Mouse (Mus musculus): ENCODE results near the gene Prrx2. TPM values are rescaled to one million over a fixed set of nuclear protein-coding genes. Genes with fewer than 3 reads are reported as not detected.

The Prrx2 gene
- 49.1 and 73.9 TPM in 2 replicates for polyA plus RNA-seq (2016; fragmentation: Nextera tagmentation; extraction: Ambion mirVana)

- Histone ChIP-seq H3K9me3 (no peaks in the 10 kb centered on the region), H3K4me3 (no peak within 1 kb of the TSS), H3K4me1 (peaks cover 55% of the 10 kb centered on the region), H3K27ac (peak within 1 kb of the TSS; percentile 83), H3K27me3 (ENCODE audit: insufficient read depth, poor library complexity, severe bottlenecking) (no peaks in the 10 kb centered on the region), H3K36me3 (no peaks in the 10 kb centered on the region)
- 49% methylated on average over 8 of the region's 10 CpGs for WGBS
- no peak for DNase-seq (ENCODE audit: low spot score)
Observed at GRCm38 (mm10) chr2:30834373-30835022, at the start of gene Prrx2. Gene Prrx2, plus strand, starts transcription at chr2:30834972.

GRCm38 (mm10) chr2:30787466-30787865 is 47.3 kb upstream of the Prrx2 start:
- Histone ChIP-seq H3K4me1 (peaks cover 58% of the 10 kb centered on the region), H3K36me3 (no peaks in the 10 kb centered on the region), H3K9me3 (no peaks in the 10 kb centered on the region), H3K27me3 (ENCODE audit: insufficient read depth, poor library complexity, severe bottlenecking) (no peaks in the 10 kb centered on the region), H3K4me3 (no peak overlapping the region), H3K27ac (peak overlapping the region; percentile 72; the same call in 1 of the 2 replicates)
- no peak for DNase-seq (ENCODE audit: low spot score)
- WGBS: 40% methylated on average over 4 of the region's 4 CpGs

GRCm38 (mm10) chr2:30792061-30792460 is 42.7 kb upstream of the Prrx2 start:
- no peak for DNase-seq (ENCODE audit: low spot score)
- Histone ChIP-seq H3K9me3 (no peaks in the 10 kb centered on the region), H3K27me3 (ENCODE audit: insufficient read depth, poor library complexity, severe bottlenecking) (peaks cover 3% of the 10 kb centered on the region; the same call in 1 of the 2 replicates), H3K4me3 (no peak overlapping the region), H3K36me3 (no peaks in the 10 kb centered on the region), H3K4me1 (peaks cover 41% of the 10 kb centered on the region), H3K27ac (0 out of 2 replicates have a peak overlapping the region, but pooled peaks have one; percentile 19)
- 82% methylated on average over 7 of the region's 7 CpGs for WGBS

- Histone ChIP-seq H3K27ac (peak overlapping the region; percentile 87), H3K27me3 (ENCODE audit: insufficient read depth, poor library complexity, severe bottlenecking) (peaks cover 27% of the 10 kb centered on the region), H3K36me3 (no peaks in the 10 kb centered on the region), H3K9me3 (no peaks in the 10 kb centered on the region), H3K4me1 (peaks cover 32% of the 10 kb centered on the region), H3K4me3 (peak overlapping the region; percentile 57)
- 6% methylated on average over 48 of the region's 48 CpGs for WGBS
- DNase-seq (ENCODE audit: low spot score): peak; percentile 94
Observed at GRCm38 (mm10) chr2:30794179-30795108, 40.3 kb upstream of the Prrx2 start.

GRCm38 (mm10) chr2:30795271-30795888 is 39.4 kb upstream of the Prrx2 start:
- H3K4me3 ChIP-seq: peak overlapping the region; percentile 57
- peak overlapping the region; percentile 87; the same call in 1 of the 2 replicates for H3K27ac ChIP-seq
- 72% methylated on average over 7 of the region's 7 CpGs for WGBS
- DNase-seq (ENCODE audit: low spot score): no peak
- peaks cover 36% of the 10 kb centered on the region for H3K27me3 ChIP-seq (ENCODE audit: insufficient read depth, poor library complexity, severe bottlenecking)
- H3K4me1 ChIP-seq: peaks cover 32% of the 10 kb centered on the region
- H3K36me3 ChIP-seq: no peaks in the 10 kb centered on the region
- no peaks in the 10 kb centered on the region for H3K9me3 ChIP-seq

- DNase-seq (ENCODE audit: low spot score): no peak
- 69% methylated on average over 5 of the region's 5 CpGs for WGBS
- Histone ChIP-seq H3K4me3 (peak overlapping the region; percentile 45), H3K27me3 (ENCODE audit: insufficient read depth, poor library complexity, severe bottlenecking) (peaks cover 41% of the 10 kb centered on the region), H3K36me3 (no peaks in the 10 kb centered on the region), H3K4me1 (peaks cover 29% of the 10 kb centered on the region), H3K9me3 (no peaks in the 10 kb centered on the region), H3K27ac (peak overlapping the region; percentile 87)
Observed at GRCm38 (mm10) chr2:30795889-30796275, 38.9 kb upstream of the Prrx2 start.

GRCm38 (mm10) chr2:30796382-30796781 is 38.4 kb upstream of the Prrx2 start:
- H3K9me3 ChIP-seq: no peaks in the 10 kb centered on the region
- peak; percentile 92 for DNase-seq (ENCODE audit: low spot score)
- H3K36me3 ChIP-seq: no peaks in the 10 kb centered on the region
- peaks cover 32% of the 10 kb centered on the region for H3K4me1 ChIP-seq
- 4% methylated on average over 11 of the region's 11 CpGs for WGBS
- peak overlapping the region; percentile 45 for H3K4me3 ChIP-seq
- peak overlapping the region; percentile 87 for H3K27ac ChIP-seq
- H3K27me3 ChIP-seq (ENCODE audit: insufficient read depth, poor library complexity, severe bottlenecking): peaks cover 46% of the 10 kb centered on the region

GRCm38 (mm10) chr2:30799456-30799855 is 35.3 kb upstream of the Prrx2 start:
- 70% methylated on average over 3 of the region's 3 CpGs for WGBS
- H3K4me3 ChIP-seq: no peak overlapping the region
- H3K4me1 ChIP-seq: peaks cover 33% of the 10 kb centered on the region
- H3K9me3 ChIP-seq: no peaks in the 10 kb centered on the region
- no peaks in the 10 kb centered on the region for H3K36me3 ChIP-seq
- no peak overlapping the region for H3K27ac ChIP-seq
- DNase-seq (ENCODE audit: low spot score): no peak
- H3K27me3 ChIP-seq (ENCODE audit: insufficient read depth, poor library complexity, severe bottlenecking): peaks cover 72% of the 10 kb centered on the region

- Histone ChIP-seq H3K9me3 (no peaks in the 10 kb centered on the region), H3K36me3 (no peaks in the 10 kb centered on the region), H3K4me1 (peaks cover 26% of the 10 kb centered on the region), H3K27me3 (ENCODE audit: insufficient read depth, poor library complexity, severe bottlenecking) (peaks cover 71% of the 10 kb centered on the region), H3K27ac (peak overlapping the region; percentile 87), H3K4me3 (peak overlapping the region; percentile 72)
- DNase-seq (ENCODE audit: low spot score): no peak
- 34% methylated on average over 7 of the region's 7 CpGs for WGBS
Observed at GRCm38 (mm10) chr2:30800671-30801066, 34.1 kb upstream of the Prrx2 start.

- Histone ChIP-seq H3K27ac (peak overlapping the region; percentile 87), H3K4me1 (peaks cover 20% of the 10 kb centered on the region), H3K4me3 (peak overlapping the region; percentile 72), H3K27me3 (ENCODE audit: insufficient read depth, poor library complexity, severe bottlenecking) (peaks cover 68% of the 10 kb centered on the region), H3K36me3 (no peaks in the 10 kb centered on the region), H3K9me3 (no peaks in the 10 kb centered on the region)
- WGBS: under 1% methylated on average over 77 of the region's 77 CpGs
- DNase-seq (ENCODE audit: low spot score): no peak
Observed at GRCm38 (mm10) chr2:30801067-30801852, 33.5 kb upstream of the Prrx2 start.

- Histone ChIP-seq H3K9me3 (no peaks in the 10 kb centered on the region), H3K4me1 (peaks cover 15% of the 10 kb centered on the region), H3K4me3 (no peak within 1 kb of the TSS), H3K27ac (no peak within 1 kb of the TSS), H3K27me3 (ENCODE audit: insufficient read depth, poor library complexity, severe bottlenecking) (peaks cover 53% of the 10 kb centered on the region), H3K36me3 (no peaks in the 10 kb centered on the region)
- no peak for DNase-seq (ENCODE audit: low spot score)
- 76% methylated on average over 3 of the region's 3 CpGs for WGBS
Observed at GRCm38 (mm10) chr2:30803604-30804003, 31.2 kb upstream of the Prrx2 start, which contains the start of gene 1700001O22Rik. Gene 1700001O22Rik, minus strand, starts transcription at chr2:30803661.

GRCm38 (mm10) chr2:30805983-30806382 is 28.8 kb upstream of the Prrx2 start:
- no peak overlapping the region for H3K4me3 ChIP-seq

More at GRCm38 (mm10) chr2:30805983-30806382, 28.8 kb upstream of the Prrx2 start:
- H3K27me3 ChIP-seq (ENCODE audit: insufficient read depth, poor library complexity, severe bottlenecking): peaks cover 30% of the 10 kb centered on the region
- H3K36me3 ChIP-seq: peaks cover 7% of the 10 kb centered on the region
- WGBS: 96% methylated on average over 2 of the region's 2 CpGs
- H3K9me3 ChIP-seq: no peaks in the 10 kb centered on the region
- H3K4me1 ChIP-seq: peaks cover 29% of the 10 kb centered on the region
- no peak for DNase-seq (ENCODE audit: low spot score)
- H3K27ac ChIP-seq: no peak overlapping the region

All from heart, embryonic 10.5 days (tissue).